Comparison of ENCODE assay signal across 43 mouse cellular contexts in genomic region chr11:82305590-82305989, GRCm38 (mm10). TPM values are rescaled to one million over a fixed set of nuclear protein-coding genes. Genes with fewer than 3 reads are reported as not detected.
"Had no signal": no experiment of that assay in that cellular context is flagged by ENCODE, and none has a peak within 500 bp of the region (broad histone marks: within the 10 kb centered on the region; RNA-seq: fewer than 3 reads in every experiment).

Ccl1 (minus strand) TSS chr11:82305690.

- H3K9ac ChIP-seq: heart, embryonic 12.5 days; hindbrain, embryonic 12.5 days; hindbrain, embryonic 14.5 days; kidney, embryonic 15.5 days; limb, embryonic 13.5 days; limb, embryonic 15.5 days; liver, embryonic 12.5 days; liver, embryonic 14.5 days had no signal

- DNase-seq: gastrocnemius, postnatal 10 days; gastrocnemius, postnatal 25 days; heart, adult 18-20 months; heart, postnatal 10 days; heart, postnatal 4 days; kidney, adult 11 months; kidney, adult 2 months; kidney, adult 9 months; kidney, postnatal 14 days; kidney, postnatal 36 days; layer of hippocampus, adult 9-11 months; layer of hippocampus, postnatal 36 days; left cerebral cortex, postnatal 4 days had no signal

- H3K4me3 ChIP-seq: heart, embryonic 10.5 days; heart, embryonic 12.5 days; hindbrain, embryonic 10.5 days; hindbrain, embryonic 12.5 days; kidney, embryonic 15.5 days; limb, embryonic 13.5 days; limb, embryonic 15.5 days; liver, embryonic 12.5 days had no signal

- H3K9me3 ChIP-seq: heart, embryonic 10.5 days; hindbrain, embryonic 10.5 days; hindbrain, embryonic 12.5 days; kidney, embryonic 15.5 days; limb, embryonic 13.5 days; limb, embryonic 15.5 days; liver, embryonic 12.5 days had no signal

- ATAC-seq: hindbrain, embryonic 16.5 days; intestine, embryonic 16.5 days; liver, embryonic 12.5 days had no signal

- H3K27me3 ChIP-seq: limb, embryonic 15.5 days; liver, embryonic 12.5 days had no signal

- H3K4me1 ChIP-seq: heart, embryonic 10.5 days; heart, embryonic 12.5 days; kidney, embryonic 15.5 days; limb, embryonic 13.5 days; limb, embryonic 15.5 days; liver, embryonic 12.5 days had no signal

- H3K27ac ChIP-seq: heart, embryonic 10.5 days; hindbrain, embryonic 10.5 days; hindbrain, embryonic 12.5 days; hindbrain, embryonic 14.5 days; kidney, embryonic 15.5 days; kidney, postnatal 0 days; limb, embryonic 13.5 days; limb, embryonic 15.5 days; liver, embryonic 12.5 days; liver, embryonic 14.5 days had no signal

- H3K4me2 ChIP-seq: heart, embryonic 12.5 days; hindbrain, embryonic 12.5 days; hindbrain, embryonic 14.5 days; kidney, embryonic 15.5 days; limb, embryonic 13.5 days; limb, embryonic 15.5 days; liver, embryonic 12.5 days had no signal

- H3K36me3 ChIP-seq: heart, embryonic 10.5 days; heart, embryonic 12.5 days; hindbrain, embryonic 10.5 days; hindbrain, embryonic 12.5 days; kidney, embryonic 15.5 days; limb, embryonic 13.5 days; limb, embryonic 15.5 days; liver, embryonic 12.5 days had no signal

RNA-seq across cellular contexts. Expression of gene Ccl1, which starts in this region (rescaled TPM):
- total RNA-seq: gastrocnemius, adult 18-20 months; gastrocnemius, postnatal 10 days; gastrocnemius, postnatal 25 days; gastrocnemius, postnatal 4 days; granulocyte monocyte progenitor cell, adult 5-6 weeks; heart, adult 18-20 months; heart, adult 8-10 months; heart, postnatal 10 days; heart, postnatal 25 days; heart, postnatal 4 days; layer of hippocampus, adult 18-20 months; layer of hippocampus, adult 8-10 months; layer of hippocampus, postnatal 14 days; layer of hippocampus, postnatal 36 days; left cerebral cortex, adult 18-20 months; left cerebral cortex, adult 8-10 months; left cerebral cortex, postnatal 10 days; left cerebral cortex, postnatal 25 days; left cerebral cortex, postnatal 4 days; liver, adult 2 months had no signal
- polyA plus RNA-seq: heart, embryonic 10.5 days; heart, embryonic 12.5 days; heart, embryonic 14.5 days; hindbrain, embryonic 10.5 days; hindbrain, embryonic 12.5 days; hindbrain, embryonic 14.5 days; hindbrain, embryonic 16.5 days; intestine, embryonic 14.5 days; intestine, embryonic 16.5 days; kidney, adult 2 months; kidney, embryonic 15.5 days; kidney, postnatal 0 days; large intestine, adult 2 months; limb, embryonic 11.5 days; limb, embryonic 13.5 days; limb, embryonic 15.5 days; liver, adult 2 months; liver, embryonic 12.5 days; liver, embryonic 14.5 days had no signal
